Mouse (Mus musculus) stomach, embryonic 14.5 days (tissue): ENCODE data around the gene Itpr2. TPM values are rescaled to one million over a fixed set of nuclear protein-coding genes. Genes with fewer than 3 reads are reported as not detected.

Experiments used
- ATAC-seq: fragments of 200-750 bp; cut with Nextera tagmentation; 2 replicates; pipeline ENCODE4 v1.8.0; 2017; ENCODE audit warnings: low read depth, moderate TSS enrichment; ENCODE audit not compliant: insufficient number of reproducible peaks, insufficient read depth, low FRiP score
- H3K27ac ChIP-seq: fragments of 300-500 bp; sonication (generic); 2 replicates; pipeline ENCODE4 v1.5.1; 2014; ENCODE audit warnings: mild to moderate bottlenecking, low read length, moderate library complexity, mixed read lengths
- H3K27me3 ChIP-seq: fragments of 300-500 bp; sonication (generic); 2 replicates; pipeline ENCODE4 v1.6.1; 2014; ENCODE audit warnings: low read length, control low read depth, mixed read lengths; ENCODE audit not compliant: control insufficient read depth, insufficient read depth
- H3K36me3 ChIP-seq: fragments of 300-500 bp; sonication (generic); 2 replicates; pipeline ENCODE4 v1.6.1; 2014; ENCODE audit warnings: mild to moderate bottlenecking, control low read depth, low read length, moderate library complexity, mixed read lengths; ENCODE audit not compliant: control insufficient read depth, insufficient read depth
- H3K4me1 ChIP-seq: fragments of 300-500 bp; sonication (generic); 2 replicates; pipeline ENCODE4 v1.6.1; 2014; ENCODE audit warnings: low read length, control low read depth, mixed read lengths; ENCODE audit not compliant: control insufficient read depth, insufficient read depth
- H3K4me2 ChIP-seq: fragments of 300-500 bp; sonication (generic); replicated peaks from 2 replicates; pipeline ENCODE4 v1.6.1; 2014; ENCODE audit warnings: low read depth, low read length, control low read depth
- H3K4me3 ChIP-seq: fragments of 300-500 bp; sonication (generic); 2 replicates; pipeline ENCODE4 v1.5.1; 2014; ENCODE audit warnings: low read depth, low read length, control low read depth
- H3K9ac ChIP-seq: fragments of 300-500 bp; sonication (generic); replicated peaks from 2 replicates; pipeline ENCODE4 v1.6.1; 2014; ENCODE audit warnings: low read depth, mild to moderate bottlenecking, control low read depth, low read length, moderate library complexity, mixed read lengths
- H3K9me3 ChIP-seq: fragments of 300-500 bp; sonication (generic); 2 replicates; pipeline ENCODE4 v1.6.1; 2016; ENCODE audit warnings: low read depth, low read length, control low read depth; ENCODE audit not compliant: control insufficient read depth
- WGBS: fragments of 180-500 bp; shearing (Covaris S2); extraction: QIAGEN DNeasy Blood & Tissue Kit; methylation state at CpG from one replicate; pipeline ENCODE4 v1.1.7; 2014; 5-methylcytosine and 5-hydroxymethylcytosine counted together
- polyA plus RNA-seq: library from polyadenylated mRNA; unstranded; fragments of >200 nt; fragmentation: Nextera tagmentation; extraction: Ambion mirVana; gene quantifications from 2 replicates; pipeline ENCODE4 v1.2.1, GENCODE M21; 2014

Gene Itpr2
- polyA plus RNA-seq, 1 experiment from 2014 or later: 10.0 TPM

GRCm38 (mm10) chr6:146135291-146135690, 366.7 kb downstream of the Itpr2 start:
- Histone ChIP-seq H3K4me1 (no peaks in the 10 kb centered on the region), H3K27me3 (no peaks in the 10 kb centered on the region), H3K36me3 (no peaks in the 10 kb centered on the region), H3K9me3 (no peaks in the 10 kb centered on the region), H3K27ac (no peak overlapping the region), H3K4me2 (no peak overlapping the region), H3K9ac (no peak overlapping the region), H3K4me3 (no peak overlapping the region)
- ATAC-seq: no peak
- WGBS: 75% methylated on average over 8 of the region's 8 CpGs

- 55% methylated on average over 8 of the region's 8 CpGs for WGBS
Measured at GRCm38 (mm10) chr6:146133921-146134320, 368.1 kb downstream of the Itpr2 start.

GRCm38 (mm10) chr6:146129066-146129465, 373.0 kb downstream of the Itpr2 start:
- no peaks in the 10 kb centered on the region for H3K4me1 ChIP-seq
- no peak overlapping the region for H3K4me3 ChIP-seq
- no peaks in the 10 kb centered on the region for H3K9me3 ChIP-seq
- no peak overlapping the region for H3K27ac ChIP-seq
- no peaks in the 10 kb centered on the region for H3K36me3 ChIP-seq
- ATAC-seq: no peak
- no peak overlapping the region for H3K9ac ChIP-seq
- H3K4me2 ChIP-seq: no peak overlapping the region
- no peaks in the 10 kb centered on the region for H3K27me3 ChIP-seq
- WGBS: 66% methylated on average over 7 of the region's 7 CpGs

More at GRCm38 (mm10) chr6:146133921-146134320, 368.1 kb downstream of the Itpr2 start:
- Histone ChIP-seq H3K36me3 (no peaks in the 10 kb centered on the region), H3K9me3 (no peaks in the 10 kb centered on the region), H3K4me2 (no peak overlapping the region), H3K9ac (no peak overlapping the region), H3K27me3 (no peaks in the 10 kb centered on the region), H3K4me3 (no peak overlapping the region), H3K4me1 (no peaks in the 10 kb centered on the region), H3K27ac (no peak overlapping the region)
- ATAC-seq: no peak

GRCm38 (mm10) chr6:146126823-146127681, 375.0 kb downstream of the Itpr2 start:
- no peak for ATAC-seq
- Histone ChIP-seq H3K4me2 (no peak overlapping the region), H3K9me3 (no peaks in the 10 kb centered on the region), H3K4me3 (no peak overlapping the region), H3K4me1 (no peaks in the 10 kb centered on the region), H3K27me3 (no peaks in the 10 kb centered on the region), H3K9ac (no peak overlapping the region), H3K27ac (no peak overlapping the region), H3K36me3 (no peaks in the 10 kb centered on the region)
- 83% methylated on average over 12 of the region's 12 CpGs for WGBS

- no peak overlapping the region for H3K27ac ChIP-seq
- no peak overlapping the region for H3K4me3 ChIP-seq
- H3K9me3 ChIP-seq: no peaks in the 10 kb centered on the region
- no peak overlapping the region for H3K4me2 ChIP-seq
- H3K4me1 ChIP-seq: no peaks in the 10 kb centered on the region
- no peaks in the 10 kb centered on the region for H3K36me3 ChIP-seq
- no peaks in the 10 kb centered on the region for H3K27me3 ChIP-seq
- no peak for ATAC-seq
- no peak overlapping the region for H3K9ac ChIP-seq
- 89% methylated on average over 1 of the region's 1 CpGs for WGBS
Measured at GRCm38 (mm10) chr6:146125621-146126020, 376.4 kb downstream of the Itpr2 start.

- Histone ChIP-seq H3K27me3 (no peaks in the 10 kb centered on the region), H3K4me3 (no peak overlapping the region), H3K4me1 (no peaks in the 10 kb centered on the region), H3K9ac (no peak overlapping the region), H3K9me3 (no peaks in the 10 kb centered on the region), H3K4me2 (no peak overlapping the region), H3K27ac (no peak overlapping the region), H3K36me3 (no peaks in the 10 kb centered on the region)
- no peak for ATAC-seq
- WGBS: 76% methylated on average over 3 of the region's 3 CpGs
Measured at GRCm38 (mm10) chr6:146124479-146124878, 377.5 kb downstream of the Itpr2 start.

GRCm38 (mm10) chr6:146123656-146124055, 378.4 kb downstream of the Itpr2 start:
- H3K4me2 ChIP-seq: no peak overlapping the region

GRCm38 (mm10) chr6:146120172-146120571, 381.9 kb downstream of the Itpr2 start:
- H3K27me3 ChIP-seq: no peaks in the 10 kb centered on the region
- 86% methylated on average over 6 of the region's 6 CpGs for WGBS

More at GRCm38 (mm10) chr6:146123656-146124055, 378.4 kb downstream of the Itpr2 start:
- Histone ChIP-seq H3K9me3 (no peaks in the 10 kb centered on the region), H3K36me3 (no peaks in the 10 kb centered on the region), H3K27me3 (no peaks in the 10 kb centered on the region), H3K27ac (no peak overlapping the region), H3K4me1 (no peaks in the 10 kb centered on the region), H3K4me3 (no peak overlapping the region), H3K9ac (no peak overlapping the region)
- WGBS: 88% methylated on average over 4 of the region's 4 CpGs
- no peak for ATAC-seq

More at GRCm38 (mm10) chr6:146120172-146120571, 381.9 kb downstream of the Itpr2 start:
- H3K9ac ChIP-seq: no peak overlapping the region
- H3K36me3 ChIP-seq: no peaks in the 10 kb centered on the region
- H3K4me1 ChIP-seq: no peaks in the 10 kb centered on the region
- no peak overlapping the region for H3K4me2 ChIP-seq
- no peaks in the 10 kb centered on the region for H3K9me3 ChIP-seq
- H3K27ac ChIP-seq: no peak overlapping the region
- H3K4me3 ChIP-seq: no peak overlapping the region
- ATAC-seq: no peak
